Mouse (Mus musculus) G1E (cell line): ENCODE results near the gene Top3a.

Source experiments
- CTCF ChIP-seq: IDR thresholded peaks from 2 replicates; pipeline ENCODE4 v1.5.1; 2012; ENCODE audit warnings: low read depth, low read length, inconsistent platforms, mixed read lengths
- GATA1 ChIP-seq: IDR thresholded peaks from 2 replicates; pipeline ENCODE4 v1.6.1; 2012; ENCODE audit warnings: borderline replicate concordance, low read length, inconsistent platforms, mixed read lengths
- GATA2 ChIP-seq: IDR thresholded peaks from 2 replicates; pipeline ENCODE4 v1.6.1; 2012; ENCODE audit warnings: low read depth, low read length, inconsistent platforms, borderline replicate concordance
- TAL1 ChIP-seq: conservative IDR thresholded peaks from 2 replicates; pipeline ENCODE4 v1.6.1; 2012; ENCODE audit warnings: low read depth, low read length, inconsistent platforms, mixed read lengths

DNA sequence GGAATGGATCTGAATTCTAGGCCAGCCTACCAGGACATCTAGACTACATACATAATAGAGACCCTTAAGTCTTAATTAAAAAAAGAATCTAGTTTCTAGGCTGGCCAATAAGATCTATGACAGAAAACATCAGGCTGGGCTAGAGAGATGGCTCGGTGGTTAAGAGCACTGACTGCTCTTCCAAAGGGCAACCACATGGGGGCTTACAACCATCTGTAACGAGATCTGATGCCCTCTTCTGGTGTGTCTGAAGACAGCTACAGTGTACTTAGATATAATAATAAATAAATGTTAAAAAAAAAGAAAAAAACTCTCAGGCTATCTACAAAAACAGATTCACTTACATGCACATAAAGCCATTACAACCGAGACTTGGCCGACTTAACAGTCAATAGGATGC is 22.8 kb upstream of the Top3a start:
- no peak for TF ChIP-seq CTCF
- no peak for TF ChIP-seq GATA1
- TF ChIP-seq TAL1, result no peak
- no peak for TF ChIP-seq GATA2
